Mouse (Mus musculus) bone marrow, adult 2 months (tissue): ENCODE measurements around the gene Acot11.

Source experiments
- CTCF ChIP-seq: fragments of 200-500 bp; IDR thresholded peaks from 2 replicates; pipeline ENCODE4 v1.5.1; 2011; ENCODE audit warnings: low read length, control low read depth; ENCODE audit not compliant: control insufficient read depth, insufficient read depth
- POLR2A ChIP-seq: fragments of 200-500 bp; IDR thresholded peaks from 2 replicates; pipeline ENCODE4 v1.6.1; 2011; ENCODE audit warnings: low read depth, mild to moderate bottlenecking, control low read depth, low read length, borderline replicate concordance; ENCODE audit not compliant: control insufficient read depth

- TF ChIP-seq POLR2A (no peak; the same call in 1 of the 2 replicates), CTCF (no peak)
Measured at GRCm38 (mm10) chr4:106839964-106840611, 35.3 kb upstream of the Acot11 start.
